Mouse (Mus musculus): ENCODE data around the gene Tbc1d20. TPM values are rescaled to one million over a fixed set of nuclear protein-coding genes. Genes with fewer than 3 reads are reported as not detected.

Gene Tbc1d20
- polyA plus RNA-seq, 1 experiment from 2014 or later = 17.9 TPM

DNA sequence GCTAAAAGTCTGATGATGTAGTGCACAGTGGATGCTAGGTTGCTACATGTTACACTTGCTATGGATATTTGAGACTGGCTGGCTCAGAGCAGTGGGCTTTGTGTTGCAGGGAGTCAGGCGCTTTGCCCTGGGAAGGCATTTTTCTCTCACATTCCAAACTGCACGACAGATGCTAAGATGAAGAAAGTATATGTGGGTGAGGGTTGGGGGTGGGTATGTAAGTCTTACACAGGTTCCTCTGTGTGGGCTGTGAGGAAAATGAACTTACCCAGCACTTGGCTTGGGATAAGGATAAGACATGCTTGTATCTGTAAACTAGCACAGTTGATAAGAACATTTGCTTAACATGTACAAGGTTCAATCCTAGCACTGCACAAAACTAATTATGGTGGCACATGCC is 9.2 kb downstream of the Tbc1d20 start:
- ATAC-seq = no peak
- Histone ChIP-seq H3K4me3 (no peak overlapping the region), H3K27ac (no peak overlapping the region), H3K9ac (no peak overlapping the region), H3K27me3 (replicated peaks) (no peaks in the 10 kb centered on the region), H3K9me3 (replicated peaks) (no peaks in the 10 kb centered on the region), H3K4me1 (peaks cover 20% of the 10 kb centered on the region), H3K4me2 (no peak overlapping the region), H3K36me3 (peaks cover 61% of the 10 kb centered on the region)
- WGBS (ENCODE audit: insufficient replicate concordance) = 74% methylated on average over 2 of the region's 2 CpGs

DNA sequence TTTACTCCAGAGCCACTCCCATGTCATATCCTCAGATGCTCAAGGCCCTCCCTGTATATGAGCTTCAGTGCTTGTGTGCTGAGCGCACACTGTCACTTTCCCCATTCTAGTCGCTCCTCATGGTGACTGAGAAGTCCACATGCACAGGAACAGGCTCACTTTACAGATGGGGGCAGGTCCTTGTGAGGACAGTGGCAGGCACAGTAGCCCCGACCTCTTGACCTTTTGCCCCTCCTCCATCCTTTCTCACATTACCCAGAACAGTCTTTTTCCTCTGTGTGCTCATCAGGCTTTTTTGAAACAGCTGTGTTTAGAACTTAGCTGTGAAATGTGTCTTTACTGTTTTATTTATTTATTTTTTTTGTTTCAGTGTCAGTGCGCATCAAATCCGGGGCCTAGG is 10.2 kb downstream of the Tbc1d20 start:
- no peak for ATAC-seq
- no peak overlapping the region for H3K4me3 ChIP-seq
- H3K9me3 ChIP-seq (replicated peaks) = no peaks in the 10 kb centered on the region
- peaks cover 70% of the 10 kb centered on the region for H3K36me3 ChIP-seq
- peaks cover 13% of the 10 kb centered on the region for H3K4me1 ChIP-seq
- 74% methylated on average over 5 of the region's 5 CpGs for WGBS (ENCODE audit: insufficient replicate concordance)
- no peak overlapping the region for H3K4me2 ChIP-seq
- no peak overlapping the region for H3K27ac ChIP-seq
- H3K9ac ChIP-seq = no peak overlapping the region
- no peaks in the 10 kb centered on the region for H3K27me3 ChIP-seq (replicated peaks)

DNA sequence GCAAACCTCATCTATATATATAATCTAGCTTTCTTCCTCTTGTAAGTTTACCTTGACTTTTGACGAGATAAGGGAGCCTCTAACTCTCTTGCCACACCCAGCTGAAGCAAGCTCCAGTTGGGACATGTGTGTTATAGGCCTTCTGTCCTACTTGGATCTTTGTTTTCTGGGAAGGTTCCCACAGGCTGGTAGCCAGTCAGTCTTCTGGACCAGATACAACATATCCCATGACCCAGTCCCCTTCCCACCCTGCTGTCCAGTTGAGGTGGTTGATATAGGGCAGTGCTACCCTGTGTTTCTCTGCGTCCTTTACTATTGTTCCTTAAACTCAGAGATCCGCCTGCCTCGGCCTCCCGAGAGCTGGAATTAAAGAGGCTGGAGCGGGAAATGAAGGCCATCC is 11.9 kb downstream of the Tbc1d20 start:
- 79% methylated on average over 6 of the region's 6 CpGs for WGBS (ENCODE audit: insufficient replicate concordance)
- Histone ChIP-seq H3K9me3 (replicated peaks) (no peaks in the 10 kb centered on the region), H3K9ac (no peak overlapping the region), H3K4me3 (no peak overlapping the region), H3K27me3 (replicated peaks) (no peaks in the 10 kb centered on the region), H3K4me1 (peaks cover 11% of the 10 kb centered on the region), H3K36me3 (peaks cover 87% of the 10 kb centered on the region), H3K4me2 (no peak overlapping the region), H3K27ac (no peak overlapping the region)
- no peak for ATAC-seq

DNA sequence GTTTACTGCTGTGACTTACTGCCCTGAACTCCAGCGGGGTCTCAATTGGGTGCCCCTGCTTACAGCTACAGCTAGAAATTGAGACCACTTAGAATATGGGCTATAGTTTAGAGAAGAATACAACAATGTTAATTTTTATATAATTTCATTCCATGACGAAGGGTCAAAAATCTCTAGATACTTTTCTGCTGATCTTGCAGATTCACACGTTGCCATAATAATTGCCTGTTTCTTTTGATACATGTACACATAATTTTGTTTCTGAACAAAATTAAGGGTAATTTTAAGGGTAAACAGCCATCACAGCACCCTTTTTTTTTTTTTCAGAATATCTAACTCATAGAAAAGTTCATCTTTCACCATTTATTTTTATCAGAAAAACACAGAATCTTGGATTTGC is 13.6 kb downstream of the Tbc1d20 start:
- no peak for ATAC-seq
- Histone ChIP-seq H3K9me3 (replicated peaks) (no peaks in the 10 kb centered on the region), H3K9ac (no peak overlapping the region), H3K4me2 (no peak overlapping the region), H3K36me3 (peaks cover 96% of the 10 kb centered on the region), H3K4me1 (peaks cover 11% of the 10 kb centered on the region), H3K27ac (no peak overlapping the region), H3K27me3 (replicated peaks) (no peaks in the 10 kb centered on the region), H3K4me3 (no peak overlapping the region)
- WGBS (ENCODE audit: insufficient replicate concordance) = 85% methylated on average over 3 of the region's 3 CpGs

DNA sequence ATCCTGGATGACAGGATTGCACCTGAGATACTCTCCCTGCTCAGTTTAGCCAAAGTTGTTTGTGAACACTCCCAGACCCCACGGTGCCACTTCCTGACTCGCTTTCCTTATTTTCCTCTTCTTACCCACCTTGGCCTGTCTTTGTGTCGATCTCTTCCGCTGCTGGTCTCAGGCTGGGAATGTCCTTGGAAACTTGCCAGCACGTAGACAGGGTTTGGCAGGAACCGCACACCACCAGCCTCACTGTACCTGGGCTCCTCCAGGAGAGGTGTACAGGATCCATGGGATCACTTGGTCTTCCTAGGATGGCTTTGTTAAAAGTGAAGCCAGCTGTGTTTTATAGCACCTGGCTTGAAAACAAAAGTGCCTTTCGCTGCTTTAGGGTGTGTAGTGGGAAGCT is 19.4 kb downstream of the Tbc1d20 start:
- Histone ChIP-seq H3K36me3 (peaks cover 99% of the 10 kb centered on the region), H3K9me3 (replicated peaks) (no peaks in the 10 kb centered on the region), H3K27me3 (replicated peaks) (no peaks in the 10 kb centered on the region), H3K4me1 (no peaks in the 10 kb centered on the region), H3K4me2 (no peak overlapping the region), H3K4me3 (no peak overlapping the region), H3K27ac (no peak overlapping the region), H3K9ac (no peak overlapping the region)
- ATAC-seq = no peak
- WGBS (ENCODE audit: insufficient replicate concordance) = 87% methylated on average over 7 of the region's 7 CpGs

DNA sequence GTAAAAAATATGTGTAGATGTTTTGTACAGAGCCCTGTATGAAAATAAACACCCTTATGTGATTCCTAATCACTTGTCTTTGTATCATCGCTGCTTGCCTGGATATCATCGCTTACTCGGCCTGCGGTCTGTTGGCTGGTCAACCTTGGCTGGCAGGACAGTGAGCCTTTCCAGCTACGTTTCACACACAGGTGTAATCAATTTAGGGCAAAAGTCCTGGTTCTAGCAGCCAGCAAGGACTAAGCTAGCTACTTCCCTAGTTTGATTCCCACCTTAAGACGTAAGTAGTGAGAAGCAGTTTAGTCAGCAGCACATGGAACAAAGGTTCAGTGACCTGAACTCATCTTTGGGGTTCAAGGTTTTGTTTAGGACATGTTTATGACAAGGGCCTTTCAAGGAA is 20.3 kb downstream of the Tbc1d20 start:
- Histone ChIP-seq H3K4me2 (no peak overlapping the region), H3K9me3 (replicated peaks) (no peaks in the 10 kb centered on the region), H3K27me3 (replicated peaks) (no peaks in the 10 kb centered on the region), H3K36me3 (peaks cover 99% of the 10 kb centered on the region), H3K9ac (no peak overlapping the region), H3K4me3 (no peak overlapping the region), H3K4me1 (no peaks in the 10 kb centered on the region), H3K27ac (no peak overlapping the region)
- 89% methylated on average over 6 of the region's 6 CpGs for WGBS (ENCODE audit: insufficient replicate concordance)
- no peak for ATAC-seq

DNA sequence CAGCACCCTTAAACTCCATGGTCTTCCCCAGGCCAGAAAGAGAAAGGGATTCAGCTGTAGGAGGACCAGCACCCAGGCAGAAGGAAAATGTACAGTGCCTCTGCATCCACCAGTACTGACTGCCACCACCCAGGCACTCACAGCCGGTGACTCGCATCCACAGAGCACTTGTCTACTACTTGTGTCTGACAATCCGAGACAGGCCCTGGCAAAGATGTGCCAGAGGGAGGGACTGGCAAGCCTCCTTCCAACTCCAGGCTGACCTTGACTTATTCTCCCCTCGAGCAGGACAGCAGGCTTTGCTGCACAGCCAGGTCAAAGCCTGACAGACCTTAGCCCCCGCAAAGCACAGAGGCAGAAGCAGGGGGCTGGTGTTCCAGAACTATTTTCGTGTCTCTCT is 23.4 kb downstream of the Tbc1d20 start:
- Histone ChIP-seq H3K9me3 (replicated peaks) (no peaks in the 10 kb centered on the region), H3K4me1 (no peaks in the 10 kb centered on the region), H3K4me2 (no peak overlapping the region), H3K36me3 (peaks cover 99% of the 10 kb centered on the region), H3K9ac (no peak overlapping the region), H3K27ac (no peak overlapping the region), H3K4me3 (no peak overlapping the region), H3K27me3 (replicated peaks) (no peaks in the 10 kb centered on the region)
- 76% methylated on average over 6 of the region's 6 CpGs for whole genome bisulfite sequencing (ENCODE audit: insufficient replicate concordance)
- no peak for ATAC-seq

DNA sequence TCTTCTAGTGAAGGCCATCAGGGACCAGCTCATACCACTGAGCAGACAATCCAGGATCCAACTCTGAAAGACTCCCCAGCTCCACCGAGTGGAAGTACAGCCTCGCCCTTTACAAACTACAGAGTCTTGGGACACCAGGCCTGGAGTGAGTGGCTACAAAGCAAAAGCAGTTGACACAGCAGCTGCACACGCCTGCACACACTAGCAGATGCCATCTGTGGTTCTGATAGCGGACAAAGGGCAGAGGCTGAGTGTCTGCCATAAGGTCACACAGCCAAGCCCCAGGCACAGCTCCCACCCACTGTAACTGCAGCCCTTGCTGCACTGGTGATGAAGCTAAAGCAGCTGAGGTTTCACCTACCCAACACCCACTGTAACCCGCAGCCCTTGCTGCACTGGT is 27.9 kb downstream of the Tbc1d20 start:
- Histone ChIP-seq H3K4me2 (no peak overlapping the region), H3K27me3 (replicated peaks) (no peaks in the 10 kb centered on the region), H3K9ac (no peak overlapping the region), H3K9me3 (replicated peaks) (no peaks in the 10 kb centered on the region), H3K27ac (no peak overlapping the region), H3K4me1 (no peaks in the 10 kb centered on the region), H3K4me3 (no peak overlapping the region), H3K36me3 (peaks cover 99% of the 10 kb centered on the region)
- no peak for ATAC-seq
- 90% methylated on average over 5 of the region's 5 CpGs for WGBS (ENCODE audit: insufficient replicate concordance)

DNA sequence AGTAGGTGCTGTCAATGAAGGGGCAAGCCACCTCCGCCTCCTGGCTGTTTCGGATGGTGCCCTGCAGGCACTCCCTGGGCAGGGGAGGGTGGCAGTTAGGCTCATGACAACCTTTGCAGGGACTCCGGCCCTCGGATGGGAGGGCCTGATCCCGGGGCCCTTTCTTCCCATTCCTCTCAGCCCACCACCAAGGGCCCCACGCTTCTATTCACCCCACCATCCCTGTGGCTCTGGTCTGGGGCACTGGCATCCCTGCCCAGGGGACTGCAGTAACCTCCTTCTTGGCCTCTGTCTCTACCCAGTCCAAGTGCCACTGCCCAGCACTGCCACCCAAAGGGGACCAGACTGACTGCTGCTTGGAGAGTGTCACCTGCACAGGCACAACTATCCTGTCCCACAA is 28.6 kb downstream of the Tbc1d20 start:
- H3K9me3 ChIP-seq (replicated peaks) = no peaks in the 10 kb centered on the region
- no peaks in the 10 kb centered on the region for H3K4me1 ChIP-seq
- no peaks in the 10 kb centered on the region for H3K27me3 ChIP-seq (replicated peaks)
- H3K9ac ChIP-seq = no peak overlapping the region
- H3K36me3 ChIP-seq = peaks cover 99% of the 10 kb centered on the region
- no peak overlapping the region for H3K27ac ChIP-seq
- 93% methylated on average over 6 of the region's 6 CpGs for whole genome bisulfite sequencing (ENCODE audit: insufficient replicate concordance)
- ATAC-seq = no peak
- H3K4me2 ChIP-seq = no peak overlapping the region
- H3K4me3 ChIP-seq = no peak overlapping the region

DNA sequence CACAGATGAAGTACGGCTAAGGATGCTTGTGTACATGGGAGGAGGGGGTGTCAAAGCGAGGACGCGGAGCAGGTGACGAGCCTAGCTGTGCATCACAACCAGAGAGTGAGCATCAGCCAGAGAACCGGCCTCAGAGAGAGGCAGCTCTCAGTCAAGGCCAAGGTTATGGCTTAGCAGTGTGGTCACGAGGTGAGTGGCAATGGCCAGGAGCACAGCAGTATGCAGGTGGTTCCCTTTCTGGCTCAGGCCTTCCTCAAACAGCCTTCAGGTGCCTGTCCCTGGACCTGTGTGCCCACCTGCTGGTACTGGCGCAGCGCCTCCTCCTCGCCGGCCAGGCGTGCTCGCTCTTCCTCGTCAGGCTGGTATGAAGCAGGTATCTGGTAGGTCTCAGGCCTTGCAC is 30.3 kb downstream of the Tbc1d20 start:
- no peak overlapping the region for H3K4me3 ChIP-seq
- no peak overlapping the region for H3K9ac ChIP-seq
- ATAC-seq = no peak
- H3K27me3 ChIP-seq (replicated peaks) = no peaks in the 10 kb centered on the region
- no peak overlapping the region for H3K27ac ChIP-seq
- H3K9me3 ChIP-seq (replicated peaks) = no peaks in the 10 kb centered on the region
- 93% methylated on average over 14 of the region's 14 CpGs for WGBS (ENCODE audit: insufficient replicate concordance)
- H3K4me2 ChIP-seq = no peak overlapping the region
- H3K36me3 ChIP-seq = peaks cover 100% of the 10 kb centered on the region
- peaks cover 12% of the 10 kb centered on the region for H3K4me1 ChIP-seq

DNA sequence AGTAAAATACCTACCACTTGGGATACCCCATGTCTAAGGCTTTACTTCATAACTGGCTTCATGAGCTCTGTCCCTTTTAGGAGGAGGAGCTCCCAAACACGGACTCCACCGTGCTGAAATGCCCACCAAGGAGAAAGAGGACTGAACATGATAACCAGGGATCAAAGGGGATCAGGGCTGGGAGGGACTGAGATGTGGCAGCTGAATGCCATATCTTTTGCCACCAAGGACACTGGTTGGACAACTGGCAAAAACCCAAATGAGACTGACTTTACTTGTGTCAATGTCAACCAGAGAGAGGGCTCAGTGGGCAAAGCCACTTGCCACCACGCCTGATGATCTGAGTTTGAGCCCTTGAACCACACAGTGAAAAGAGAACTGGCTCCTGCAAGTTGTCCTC is 31.2 kb downstream of the Tbc1d20 start:
- 81% methylated on average over 3 of the region's 3 CpGs for WGBS (ENCODE audit: insufficient replicate concordance)
- H3K27ac ChIP-seq = no peak overlapping the region
- no peak for ATAC-seq
- no peaks in the 10 kb centered on the region for H3K27me3 ChIP-seq (replicated peaks)
- H3K9ac ChIP-seq = no peak overlapping the region
- H3K36me3 ChIP-seq = peaks cover 100% of the 10 kb centered on the region
- H3K4me3 ChIP-seq = no peak overlapping the region
- H3K9me3 ChIP-seq (replicated peaks) = no peaks in the 10 kb centered on the region
- H3K4me1 ChIP-seq = peaks cover 17% of the 10 kb centered on the region
- no peak overlapping the region for H3K4me2 ChIP-seq

DNA sequence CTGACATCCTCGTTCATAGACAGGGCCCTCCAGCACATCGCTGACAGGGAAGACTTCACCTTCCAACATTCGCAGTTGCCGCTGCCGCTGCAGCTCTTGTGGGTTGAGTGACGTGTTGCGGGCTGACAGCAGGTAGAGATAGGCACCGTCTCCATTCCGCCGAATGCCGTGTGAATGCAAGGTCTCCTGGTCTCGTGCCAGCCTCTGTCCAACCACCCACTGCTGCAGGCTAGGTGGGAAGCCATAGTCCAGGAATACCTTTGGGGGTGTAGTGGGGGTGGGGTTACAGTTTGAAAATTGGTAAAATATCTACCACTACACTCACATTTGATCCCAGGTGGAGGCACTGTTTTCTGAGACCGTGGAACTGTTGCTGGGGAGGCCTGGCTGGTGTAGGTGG is 32.5 kb downstream of the Tbc1d20 start:
- no peak overlapping the region for H3K4me2 ChIP-seq
- no peak overlapping the region for H3K27ac ChIP-seq
- H3K9me3 ChIP-seq (replicated peaks) = no peaks in the 10 kb centered on the region
- no peaks in the 10 kb centered on the region for H3K27me3 ChIP-seq (replicated peaks)
- no peak overlapping the region for H3K9ac ChIP-seq
- peaks cover 30% of the 10 kb centered on the region for H3K4me1 ChIP-seq
- H3K4me3 ChIP-seq = no peak overlapping the region
- H3K36me3 ChIP-seq = peaks cover 96% of the 10 kb centered on the region
- no peak for ATAC-seq
- 87% methylated on average over 13 of the region's 13 CpGs for WGBS (ENCODE audit: insufficient replicate concordance)

DNA sequence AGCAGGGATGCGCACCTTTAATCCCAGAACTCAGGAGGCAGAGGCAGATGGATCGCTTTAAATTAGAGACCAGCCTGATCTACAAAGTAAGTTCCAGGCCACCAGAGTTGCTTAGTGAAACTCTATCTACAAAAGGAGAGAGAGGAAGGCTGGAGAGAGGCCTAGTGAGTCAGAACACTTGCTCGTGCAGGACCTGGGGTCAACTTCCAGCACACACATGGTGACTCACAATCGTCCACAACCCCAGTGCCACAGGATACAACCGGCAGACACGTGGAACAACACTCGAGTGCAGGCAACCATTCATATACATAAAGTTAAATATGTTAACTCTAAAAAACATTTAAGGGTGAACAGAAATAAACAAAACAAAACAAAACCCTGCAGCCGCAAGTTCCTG is 33.0 kb downstream of the Tbc1d20 start:
- no peak for ATAC-seq
- 91% methylated on average over 8 of the region's 8 CpGs for WGBS (ENCODE audit: insufficient replicate concordance)
- H3K27me3 ChIP-seq (replicated peaks) = no peaks in the 10 kb centered on the region
- H3K4me2 ChIP-seq = no peak overlapping the region
- H3K9ac ChIP-seq = no peak overlapping the region
- H3K4me3 ChIP-seq = no peak overlapping the region
- H3K9me3 ChIP-seq (replicated peaks) = no peaks in the 10 kb centered on the region
- peaks cover 91% of the 10 kb centered on the region for H3K36me3 ChIP-seq
- no peak overlapping the region for H3K27ac ChIP-seq
- H3K4me1 ChIP-seq = peaks cover 35% of the 10 kb centered on the region
